Mouse (Mus musculus) embryonic fibroblast, embryonic 13.5 days (primary cell): ENCODE results near the gene Kctd2.

Source experiments
- CTCF ChIP-seq: IDR thresholded peaks from 2 replicates; pipeline ENCODE4 v1.5.1; 2011; ENCODE audit warnings: mild to moderate bottlenecking, control low read depth, low read length, moderate library complexity, borderline replicate concordance; ENCODE audit not compliant: insufficient read depth
- POLR2A ChIP-seq: IDR thresholded peaks from 2 replicates; pipeline ENCODE4 v1.6.1; 2011; ENCODE audit warnings: low read depth, mild to moderate bottlenecking, control low read depth, low read length, moderate library complexity

DNA sequence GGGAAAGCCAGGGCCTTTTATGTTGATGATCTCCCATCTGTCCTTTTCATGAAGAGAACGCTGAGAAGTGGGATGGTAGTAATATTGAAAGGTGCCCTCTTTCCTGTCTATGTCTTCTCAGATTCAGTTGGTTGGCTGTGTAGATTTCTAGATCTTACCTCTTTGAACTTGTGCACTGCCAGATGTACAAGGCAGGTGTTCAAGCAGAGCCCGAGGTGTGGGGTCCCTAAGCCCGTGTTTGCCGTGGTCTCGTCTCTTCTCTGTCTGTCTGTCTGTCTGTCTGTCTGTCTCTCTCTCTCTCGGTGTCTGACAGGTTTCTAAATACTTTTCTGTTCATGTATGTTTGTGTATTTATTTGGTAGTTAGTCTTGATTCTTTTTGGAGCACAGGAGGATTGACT, 5.7 kb downstream of the Kctd2 start:
- TF ChIP-seq CTCF (no peak), POLR2A (no peak)
